Mouse (Mus musculus) C2C12 (cell line): ENCODE measurements around the gene Ntpcr. TPM values are rescaled to one million over a fixed set of nuclear protein-coding genes. Genes with fewer than 3 reads are reported as not detected.

Experiments
- H3K27me3 ChIP-seq: one replicate; pipeline ENCODE4 v1.6.1; 2011; ENCODE audit not compliant: control insufficient read depth, insufficient read depth, insufficient read length
- H3K36me3 ChIP-seq: one replicate; pipeline ENCODE4 v1.6.1; 2011; ENCODE audit not compliant: control insufficient read depth, insufficient read depth
- H3K4me3 ChIP-seq: one replicate; pipeline ENCODE4 v1.5.1; 2011; ENCODE audit warnings: mild to moderate bottlenecking, control low read depth; ENCODE audit not compliant: poor library complexity, insufficient read depth, severe bottlenecking
- H3K79me2 ChIP-seq: one replicate; pipeline ENCODE4 v1.6.1; 2011; ENCODE audit not compliant: control insufficient read depth, insufficient read depth
- H3K79me3 ChIP-seq: one replicate; pipeline ENCODE4 v1.6.1; 2011; ENCODE audit warnings: low read depth, control low read depth
- H3ac ChIP-seq: one replicate; pipeline ENCODE3; 2011; ENCODE audit warnings: low read depth; ENCODE audit not compliant: control insufficient read depth, insufficient read length
- CEBPB ChIP-seq: IDR thresholded peaks from one replicate; pipeline ENCODE4 v1.6.1; 2011; ENCODE audit warnings: low read depth, mild to moderate bottlenecking, control low read depth, moderate library complexity
- CTCF ChIP-seq: IDR thresholded peaks from one replicate; pipeline ENCODE4 v1.5.1; 2011; ENCODE audit not compliant: control insufficient read depth, insufficient read depth, insufficient read length
- FOSL1 ChIP-seq: IDR thresholded peaks from one replicate; pipeline ENCODE4 v1.8.0; 2011; ENCODE audit warnings: mild to moderate bottlenecking, low read length; ENCODE audit not compliant: poor library complexity, insufficient read depth, severe bottlenecking
- MAX ChIP-seq: IDR thresholded peaks from one replicate; pipeline ENCODE4 v1.6.1; 2011; ENCODE audit warnings: mild to moderate bottlenecking, control low read depth
- MYOD1 ChIP-seq: IDR thresholded peaks from one replicate; pipeline ENCODE4 v1.6.1; 2011; ENCODE audit warnings: low read depth; ENCODE audit not compliant: control insufficient read depth, insufficient read length
- MYOG ChIP-seq: IDR thresholded peaks from one replicate; pipeline ENCODE4 v1.6.1; 2011; ENCODE audit not compliant: control insufficient read depth, insufficient read length; ENCODE audit errors: extremely low read depth
- USF1 ChIP-seq: IDR thresholded peaks from one replicate; pipeline ENCODE4 v1.6.1; 2011; ENCODE audit warnings: low read depth, mild to moderate bottlenecking, control low read depth, moderate library complexity
- polyA plus RNA-seq: library from polyadenylated mRNA; unstranded; fragments of >200 nt; fragmentation: generic; extraction: Trizol; gene quantifications from one replicate; pipeline ENCODE4 v1.2.1, GENCODE M21; 2012; ENCODE audit warnings: missing spikeins

Gene Ntpcr
- polyA plus RNA-seq, 1 experiment, result 4.8 TPM

DNA sequence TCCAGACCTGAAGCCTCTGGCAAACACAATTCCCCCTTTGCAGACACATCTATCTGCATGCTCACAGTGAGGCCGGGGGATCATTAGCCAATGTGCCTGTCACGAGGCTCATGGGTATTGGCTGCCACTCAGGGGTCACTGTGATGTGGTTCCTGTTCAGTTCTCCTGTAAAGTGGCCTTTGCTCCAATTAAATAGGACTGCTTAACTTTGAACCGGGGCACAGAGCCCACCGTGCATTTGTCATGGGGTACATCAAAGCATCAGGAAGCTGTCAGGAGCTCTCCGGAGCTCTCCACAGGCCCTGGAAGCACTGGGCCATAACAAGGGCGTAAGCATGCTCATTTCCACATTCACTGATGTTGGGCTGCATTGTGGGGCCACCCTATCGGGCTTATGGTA is 13.2 kb upstream of the Ntpcr start:
- Histone ChIP-seq H3K27me3 (peaks cover 5% of the 10 kb centered on the region), H3ac (no peak overlapping the region), H3K79me3 (no peaks in the 10 kb centered on the region), H3K79me2 (no peaks in the 10 kb centered on the region), H3K4me3 (no peak overlapping the region), H3K36me3 (no peaks in the 10 kb centered on the region)
- no peak for TF ChIP-seq MYOD1
- TF ChIP-seq USF1, result no peak
- TF ChIP-seq CEBPB, result no peak
- TF ChIP-seq MYOG, result no peak

- no peaks in the 10 kb centered on the region for H3K36me3 ChIP-seq
- no peaks in the 10 kb centered on the region for H3K79me2 ChIP-seq
- no peak overlapping the region for H3ac ChIP-seq
- H3K79me3 ChIP-seq, result no peaks in the 10 kb centered on the region
- TF ChIP-seq USF1 (no peak), MYOG (no peak), MAX (no peak), CEBPB (no peak), MYOD1 (no peak), FOSL1 (no peak)
- H3K4me3 ChIP-seq, result no peak overlapping the region
- H3K27me3 ChIP-seq, result no peaks in the 10 kb centered on the region
Measured at GRCm38 (mm10) chr8:125718914-125719313, 10.8 kb upstream of the Ntpcr start.

- H3K79me3 ChIP-seq, result no peaks in the 10 kb centered on the region
- H3K4me3 ChIP-seq, result no peak overlapping the region
- H3K79me2 ChIP-seq, result no peaks in the 10 kb centered on the region
- H3K27me3 ChIP-seq, result no peaks in the 10 kb centered on the region
- H3K36me3 ChIP-seq, result no peaks in the 10 kb centered on the region
- TF ChIP-seq USF1 (no peak), CEBPB (no peak), MAX (no peak), CTCF (no peak), FOSL1 (no peak), MYOG (no peak), MYOD1 (no peak)
- H3ac ChIP-seq, result no peak overlapping the region
Measured at GRCm38 (mm10) chr8:125722675-125723074, 7.1 kb upstream of the Ntpcr start.

GRCm38 (mm10) chr8:125723437-125723836 is 6.3 kb upstream of the Ntpcr start:
- no peaks in the 10 kb centered on the region for H3K27me3 ChIP-seq
- no peaks in the 10 kb centered on the region for H3K79me3 ChIP-seq
- no peak for TF ChIP-seq USF1
- no peak for TF ChIP-seq FOSL1
- no peak for TF ChIP-seq CTCF
- TF ChIP-seq MYOD1, result no peak
- TF ChIP-seq CEBPB, result no peak
- no peak for TF ChIP-seq MAX
- no peak for TF ChIP-seq MYOG
- no peak overlapping the region for H3K4me3 ChIP-seq
- H3ac ChIP-seq, result no peak overlapping the region
- no peaks in the 10 kb centered on the region for H3K36me3 ChIP-seq
- no peaks in the 10 kb centered on the region for H3K79me2 ChIP-seq

DNA sequence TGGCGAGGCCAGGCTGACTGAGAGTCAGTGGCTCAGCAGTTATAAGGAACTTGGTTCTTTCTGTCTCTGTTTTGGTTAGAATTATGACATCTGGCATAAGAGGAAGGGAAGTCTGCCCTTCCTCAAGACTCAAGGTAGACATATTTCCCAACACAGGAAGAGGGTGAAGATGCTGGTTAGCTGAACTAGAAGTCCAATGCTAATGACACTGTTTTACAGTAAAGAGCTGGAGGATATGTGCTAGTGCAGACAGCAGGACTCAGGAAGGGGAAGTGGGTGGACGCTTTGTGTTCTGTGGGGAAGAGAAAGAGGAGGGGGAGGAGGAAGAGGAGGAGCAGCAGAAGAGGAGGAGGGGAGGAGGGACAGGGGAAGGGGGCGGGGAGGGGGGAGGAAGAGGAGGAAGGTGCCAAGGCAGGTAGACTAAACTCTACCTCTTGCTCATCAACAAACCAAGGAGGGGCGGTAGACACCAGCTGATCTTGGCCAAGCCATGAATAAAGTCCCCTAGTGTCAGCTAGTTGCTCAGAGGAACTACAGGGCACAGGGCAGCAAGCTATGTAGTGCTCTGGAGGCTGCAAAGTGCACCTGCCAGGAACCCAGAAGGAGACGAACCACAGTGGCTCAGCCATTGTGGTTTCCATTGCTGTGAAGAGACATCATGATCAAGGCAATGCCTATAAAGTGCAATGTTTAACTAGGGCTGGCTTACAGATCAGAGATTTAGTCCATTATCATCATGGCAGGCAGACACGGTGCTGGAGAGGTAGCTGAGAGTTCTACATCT is 4.5 kb upstream of the Ntpcr start:
- H3K36me3 ChIP-seq, result no peaks in the 10 kb centered on the region
- no peak overlapping the region for H3K4me3 ChIP-seq
- no peak overlapping the region for H3ac ChIP-seq
- TF ChIP-seq MAX (no peak), USF1 (no peak), CEBPB (no peak), MYOD1 (no peak), MYOG (no peak), FOSL1 (no peak), CTCF (no peak)
- no peaks in the 10 kb centered on the region for H3K79me3 ChIP-seq
- H3K79me2 ChIP-seq, result no peaks in the 10 kb centered on the region
- peaks cover 4% of the 10 kb centered on the region for H3K27me3 ChIP-seq

GRCm38 (mm10) chr8:125726143-125726542 is 3.6 kb upstream of the Ntpcr start:
- Histone ChIP-seq H3K79me3 (no peaks in the 10 kb centered on the region), H3ac (no peak overlapping the region), H3K27me3 (peaks cover 12% of the 10 kb centered on the region), H3K36me3 (no peaks in the 10 kb centered on the region), H3K4me3 (no peak overlapping the region), H3K79me2 (no peaks in the 10 kb centered on the region)
- TF ChIP-seq USF1 (no peak), CEBPB (no peak)
